Mouse (Mus musculus) heart, postnatal 25 days (tissue): Measurements from ENCODE around the gene Tmem176a. TPM values are rescaled to one million over a fixed set of nuclear protein-coding genes. Genes with fewer than 3 reads are reported as not detected.
A peak's percentile ranks its signal among the peaks of the same experiment; 100 is the strongest.
"Not testable (repeated sequence)": the region's sequence is repeated elsewhere in the genome, so short reads cannot be mapped to it uniquely, and the experiment has no call there.

Experiments
- DNase-seq: peaks from one replicate; pipeline ENCODE4 v3.0.0; 2022; ENCODE audit warnings: low spot score
- intact Hi-C: fragments of 180-260 bp; cut with DNase I; formaldehyde crosslinking; loops from one replicate; pipeline ENCODE4 v1.15.1; 2025
- total RNA-seq, 2 experiments: library from RNA; stranded (reverse); gene quantifications; 2 replicates each; pipeline ENCODE4 v1.2.3; 2021

Tmem176a gene
- 10 to 100 TPM; 16.6 to 20.0 TPM for total RNA-seq

GRCm38 (mm10) chr6:48840371-48840969, at the start of gene Tmem176a:
Tmem176a (plus strand) TSS chr6:48840919.
- intact Hi-C loops, result no loop called here
- DNase-seq, result no peak

GRCm38 (mm10) chr6:48801897-48802296, 38.8 kb upstream of the Tmem176a start:
- intact Hi-C loops, result no loop called here

GRCm38 (mm10) chr6:48803406-48804051, 37.2 kb upstream of the Tmem176a start:
- intact Hi-C loops, result no loop called here
- DNase-seq, result no peak

More at GRCm38 (mm10) chr6:48801897-48802296, 38.8 kb upstream of the Tmem176a start:
- no peak for DNase-seq

- intact Hi-C loops, result no loop called here
- DNase-seq, result no peak
Observed at GRCm38 (mm10) chr6:48804346-48804745, 36.4 kb upstream of the Tmem176a start.

GRCm38 (mm10) chr6:48806746-48807145, 34.0 kb upstream of the Tmem176a start:
- intact Hi-C loops, result no loop called here

GRCm38 (mm10) chr6:48809494-48810219, 31.1 kb upstream of the Tmem176a start:
- DNase-seq, result no peak
- intact Hi-C loops, result no loop called here

More at GRCm38 (mm10) chr6:48806746-48807145, 34.0 kb upstream of the Tmem176a start:
- no peak for DNase-seq

GRCm38 (mm10) chr6:48815013-48815412, 25.7 kb upstream of the Tmem176a start:
- DNase-seq, result no peak
- intact Hi-C loops, result no loop called here

- peak; percentile 20 for DNase-seq
- intact Hi-C loops, result loop anchor here (1.0 to 2.0 kb wide), 3 partner anchors 39 to 137 kb away; no protein-coding TSS in a partner anchor
Observed at GRCm38 (mm10) chr6:48817815-48818214, 22.9 kb upstream of the Tmem176a start.

- intact Hi-C loops, DNase-seq: not testable (repeated sequence)
Observed at GRCm38 (mm10) chr6:48821991-48822785, 18.5 kb upstream of the Tmem176a start.

GRCm38 (mm10) chr6:48825016-48825415, 15.7 kb upstream of the Tmem176a start:
- no peak for DNase-seq
- intact Hi-C loops, result no loop called here

GRCm38 (mm10) chr6:48828976-48829375, 11.7 kb upstream of the Tmem176a start:
- intact Hi-C loops, result no loop called here
- no peak for DNase-seq

- DNase-seq, result no peak
Observed at GRCm38 (mm10) chr6:48829651-48830050, 11.1 kb upstream of the Tmem176a start.

GRCm38 (mm10) chr6:48830241-48830640, 10.5 kb upstream of the Tmem176a start:
- intact Hi-C loops, result no loop called here
- DNase-seq, result no peak

More at GRCm38 (mm10) chr6:48829651-48830050, 11.1 kb upstream of the Tmem176a start:
- intact Hi-C loops, result no loop called here

- intact Hi-C loops, result no loop called here
- no peak for DNase-seq
Observed at GRCm38 (mm10) chr6:48831141-48831540, 9.6 kb upstream of the Tmem176a start.

- no peak for DNase-seq
- intact Hi-C loops, result no loop called here
Observed at GRCm38 (mm10) chr6:48832426-48832825, 8.3 kb upstream of the Tmem176a start.

- intact Hi-C loops, result no loop called here
- DNase-seq, result no peak
Observed at GRCm38 (mm10) chr6:48833515-48833914, 7.2 kb upstream of the Tmem176a start.

- DNase-seq, result no peak
- intact Hi-C loops, result no loop called here
Observed at GRCm38 (mm10) chr6:48835241-48835640, 5.5 kb upstream of the Tmem176a start.

GRCm38 (mm10) chr6:48836146-48836545, 4.6 kb upstream of the Tmem176a start:
- intact Hi-C loops, result no loop called here
- DNase-seq, result no peak

- no peak for DNase-seq
- intact Hi-C loops, result no loop called here
Observed at GRCm38 (mm10) chr6:48837516-48837915, 3.2 kb upstream of the Tmem176a start.
